Mouse (Mus musculus): ENCODE data around the gene Nfe2l3. TPM values are rescaled to one million over a fixed set of nuclear protein-coding genes. Genes with fewer than 3 reads are reported as not detected.
"Not testable (repeated sequence)": the region's sequence is repeated elsewhere in the genome, so short reads cannot be mapped to it uniquely, and the experiment has no call there.

The Nfe2l3 gene
- 0.55 and 1.5 TPM in 2 replicates for polyA plus RNA-seq (2012; ENCODE audit: insufficient read depth, insufficient read length, missing spikeins)

DNA sequence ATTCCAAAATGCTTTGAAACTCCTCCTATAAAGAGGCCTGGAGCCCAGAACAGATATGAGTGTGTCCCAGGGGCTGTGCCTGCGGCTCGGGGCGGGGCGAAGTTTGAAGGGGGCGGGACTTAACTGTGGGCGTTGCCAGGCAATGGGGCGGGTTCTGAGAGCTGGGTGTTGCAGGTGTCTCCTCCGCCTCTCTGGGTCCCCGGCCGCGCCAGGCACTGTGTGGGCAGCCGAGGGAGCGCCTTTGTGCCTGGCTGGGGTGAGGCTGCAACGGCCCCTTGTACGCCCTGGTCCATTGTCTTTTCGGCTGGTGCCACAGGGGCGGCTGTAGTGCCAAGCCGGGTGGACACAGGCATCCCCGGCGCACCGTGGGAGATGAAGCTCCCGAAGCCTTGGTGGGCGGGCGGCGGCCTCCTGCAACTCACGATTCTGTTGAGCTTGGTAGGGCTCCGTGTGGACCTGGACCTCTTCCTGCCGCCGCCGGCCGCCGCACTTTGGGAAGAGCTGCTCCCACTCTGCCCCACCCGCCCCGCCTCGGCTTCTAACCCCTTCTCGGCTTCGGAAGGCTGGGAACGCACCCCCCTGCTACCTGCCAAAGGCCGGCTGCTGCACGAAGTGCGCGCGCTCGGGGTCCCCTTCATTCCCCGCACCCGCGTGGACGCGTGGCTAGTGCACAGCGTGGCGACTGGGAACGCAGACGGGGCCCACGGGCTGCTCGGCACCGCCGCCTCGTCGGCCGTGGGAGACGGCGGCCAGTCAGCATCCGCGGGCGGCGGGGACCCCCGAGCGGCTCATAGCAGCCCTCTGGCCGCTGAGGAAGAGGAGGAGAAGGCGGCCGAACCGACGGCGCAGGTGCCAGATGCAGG is at the start of gene Nfe2l3:
Gene Nfe2l3 (plus strand): TSS at position 136 of the 863 bp plus-strand sequence.
- Histone ChIP-seq H3K4me1 (ENCODE audit: control insufficient read depth, insufficient read depth, insufficient read length, low read length) (no peaks in the 10 kb centered on the region), H3K4me3 (ENCODE audit: insufficient read depth, low read depth, low read length) (peak within 1 kb of the TSS; percentile 57), H3K27ac (replicated peaks; ENCODE audit: low read depth, low read length) (no peak within 1 kb of the TSS)

GRCm38 (mm10) chr6:51383769-51384755 is 48.4 kb upstream of the Nfe2l3 start:
- H3K4me3 ChIP-seq (ENCODE audit: insufficient read depth, low read depth, low read length) = peak overlapping the region; percentile 28; the same call in 1 of the 2 replicates

DNA sequence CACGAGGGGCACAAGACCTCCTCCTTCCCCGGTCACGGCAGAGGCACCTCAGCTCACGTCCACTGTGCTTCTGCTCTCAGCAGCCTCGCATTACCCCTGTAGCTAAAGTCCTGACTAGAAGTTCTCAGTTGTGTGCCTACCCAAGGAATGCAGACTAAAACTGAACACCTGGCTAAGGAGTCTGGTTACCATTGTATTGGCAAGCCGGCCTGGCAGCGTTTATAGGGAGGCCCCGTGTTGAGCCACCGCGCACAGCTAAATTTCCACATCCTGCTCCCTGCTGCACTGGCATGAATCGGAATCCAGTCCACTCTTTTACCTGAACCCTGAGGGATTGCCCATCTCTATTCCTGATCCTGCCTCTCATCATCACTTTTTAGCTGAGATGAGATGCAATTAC is 42.0 kb upstream of the Nfe2l3 start:
- Histone ChIP-seq H3K27ac (replicated peaks; ENCODE audit: low read depth, low read length) (no peak overlapping the region), H3K4me1 (ENCODE audit: control insufficient read depth, insufficient read depth, insufficient read length, low read length) (no peaks in the 10 kb centered on the region), H3K4me3 (ENCODE audit: insufficient read depth, low read depth, low read length) (no peak overlapping the region)

More at GRCm38 (mm10) chr6:51383769-51384755, 48.4 kb upstream of the Nfe2l3 start:
- no peak overlapping the region for H3K27ac ChIP-seq (replicated peaks; ENCODE audit: low read depth, low read length)
- H3K4me1 ChIP-seq (ENCODE audit: control insufficient read depth, insufficient read depth, insufficient read length, low read length) = no peaks in the 10 kb centered on the region

DNA sequence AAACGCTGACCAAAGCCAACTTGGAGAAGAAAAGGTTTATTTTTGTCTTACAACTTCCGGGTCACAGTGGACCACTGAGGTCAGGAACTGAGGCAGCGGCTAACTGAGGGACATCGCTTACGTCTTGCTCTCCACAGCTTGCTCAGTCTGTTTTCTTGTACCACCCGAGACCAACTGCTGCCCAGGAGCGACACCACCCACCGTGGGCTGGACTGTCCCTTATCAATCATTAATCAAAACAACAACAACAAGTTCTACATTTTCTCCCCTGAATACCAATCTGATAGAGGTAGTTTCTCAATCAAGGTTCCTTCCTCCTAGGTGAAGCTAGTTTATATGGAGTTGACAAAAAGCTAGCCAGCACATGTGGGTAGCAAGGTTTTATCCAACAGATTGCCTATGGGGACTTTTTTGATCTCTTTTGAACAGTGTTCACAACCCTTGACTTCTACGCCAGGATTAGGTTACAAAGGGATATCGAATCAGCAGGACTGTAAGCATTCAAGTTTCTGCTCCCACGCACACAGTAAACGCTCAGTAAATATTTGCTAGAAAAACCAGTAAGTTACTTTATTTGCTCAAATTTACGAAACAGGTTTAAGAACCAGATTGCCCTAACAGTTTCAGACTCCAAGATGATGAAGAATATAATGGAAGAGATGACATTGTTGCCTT is 40.5 kb upstream of the Nfe2l3 start:
- H3K27ac ChIP-seq (replicated peaks; ENCODE audit: low read depth, low read length) = no peak overlapping the region
- no peak overlapping the region for H3K4me3 ChIP-seq (ENCODE audit: insufficient read depth, low read depth, low read length)
- no peaks in the 10 kb centered on the region for H3K4me1 ChIP-seq (ENCODE audit: control insufficient read depth, insufficient read depth, insufficient read length, low read length)

DNA sequence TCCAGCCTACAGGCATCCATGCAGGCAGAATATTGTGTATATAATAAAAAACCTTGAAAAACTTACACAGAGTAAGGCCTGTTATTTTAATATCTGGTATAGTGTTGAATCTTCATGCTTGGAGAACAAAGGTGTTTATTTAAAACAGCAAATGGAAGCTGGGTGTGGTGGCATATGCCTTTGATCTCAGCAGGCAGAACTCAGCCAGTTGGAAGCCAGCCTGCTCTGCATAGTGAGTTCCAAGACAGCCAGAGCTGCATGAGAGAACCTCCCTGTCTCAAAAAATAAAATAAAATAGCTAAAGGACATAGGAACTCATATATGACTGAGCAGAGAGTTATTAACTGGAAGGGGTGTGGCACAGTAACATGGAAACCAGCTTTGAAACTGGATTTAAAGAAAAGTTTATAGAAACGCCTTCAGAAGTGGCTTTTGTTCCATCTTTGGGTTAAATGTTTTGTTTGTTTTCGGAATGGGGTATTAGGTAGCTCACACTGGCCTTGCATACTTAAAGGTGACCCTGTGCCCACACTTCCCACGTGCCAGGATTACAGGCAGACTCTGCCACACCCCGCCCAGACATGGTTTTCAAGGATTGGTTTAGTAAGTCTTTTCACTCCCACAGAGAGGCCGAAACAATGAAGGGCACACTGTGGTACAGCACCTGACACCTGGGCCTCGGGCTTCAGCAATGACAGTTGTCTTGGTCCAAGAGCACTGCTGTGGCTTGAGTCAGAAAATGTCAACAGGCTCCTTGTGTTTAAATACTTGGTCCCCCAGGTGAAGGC is 38.9 kb upstream of the Nfe2l3 start:
- Histone ChIP-seq H3K27ac (replicated peaks; ENCODE audit: low read depth, low read length) (no peak overlapping the region), H3K4me1 (ENCODE audit: control insufficient read depth, insufficient read depth, insufficient read length, low read length) (no peaks in the 10 kb centered on the region), H3K4me3 (ENCODE audit: insufficient read depth, low read depth, low read length) (no peak overlapping the region)

GRCm38 (mm10) chr6:51394367-51394766 is 38.1 kb upstream of the Nfe2l3 start:
- H3K4me3 ChIP-seq (ENCODE audit: insufficient read depth, low read depth, low read length); H3K27ac ChIP-seq (replicated peaks; ENCODE audit: low read depth, low read length): not testable (repeated sequence)

GRCm38 (mm10) chr6:51394963-51395362 is 37.5 kb upstream of the Nfe2l3 start:
- H3K27ac ChIP-seq (replicated peaks; ENCODE audit: low read depth, low read length); H3K4me1 ChIP-seq (ENCODE audit: control insufficient read depth, insufficient read depth, insufficient read length, low read length); H3K4me3 ChIP-seq (ENCODE audit: insufficient read depth, low read depth, low read length): not testable (repeated sequence)

More at GRCm38 (mm10) chr6:51394367-51394766, 38.1 kb upstream of the Nfe2l3 start:
- not testable (repeated sequence) for H3K4me1 ChIP-seq (ENCODE audit: control insufficient read depth, insufficient read depth, insufficient read length, low read length)

- Histone ChIP-seq H3K4me3 (ENCODE audit: insufficient read depth, low read depth, low read length) (no peak overlapping the region), H3K4me1 (ENCODE audit: control insufficient read depth, insufficient read depth, insufficient read length, low read length) (no peaks in the 10 kb centered on the region)
These were observed 37.0 kb upstream of the Nfe2l3 start for GRCm38 (mm10) chr6:51395486-51395885.

DNA sequence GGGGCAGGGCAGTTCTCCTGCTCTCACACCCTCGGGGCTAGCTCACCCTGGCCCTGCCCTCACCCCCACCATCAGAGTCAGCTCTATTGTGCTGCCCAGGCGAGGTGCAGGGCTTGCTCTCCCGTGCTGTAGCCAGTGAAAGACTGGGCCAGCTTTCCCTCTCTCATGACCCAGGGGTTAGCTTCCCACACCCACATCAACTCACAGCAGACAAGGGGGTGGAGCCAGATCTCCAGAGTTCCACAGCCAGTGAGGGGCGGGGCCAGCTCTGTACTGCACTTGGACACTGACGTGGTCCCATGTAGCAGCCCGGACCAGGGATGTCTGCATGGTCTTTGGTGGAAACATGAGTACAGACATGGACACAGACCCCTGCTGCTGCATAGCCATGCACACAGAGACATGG is 33.4 kb upstream of the Nfe2l3 start:
- Histone ChIP-seq H3K4me1 (ENCODE audit: control insufficient read depth, insufficient read depth, insufficient read length, low read length) (no peaks in the 10 kb centered on the region), H3K27ac (replicated peaks; ENCODE audit: low read depth, low read length) (no peak overlapping the region), H3K4me3 (ENCODE audit: insufficient read depth, low read depth, low read length) (no peak overlapping the region)

More at GRCm38 (mm10) chr6:51395486-51395885, 37.0 kb upstream of the Nfe2l3 start:
- H3K27ac ChIP-seq (replicated peaks; ENCODE audit: low read depth, low read length) = no peak overlapping the region

DNA sequence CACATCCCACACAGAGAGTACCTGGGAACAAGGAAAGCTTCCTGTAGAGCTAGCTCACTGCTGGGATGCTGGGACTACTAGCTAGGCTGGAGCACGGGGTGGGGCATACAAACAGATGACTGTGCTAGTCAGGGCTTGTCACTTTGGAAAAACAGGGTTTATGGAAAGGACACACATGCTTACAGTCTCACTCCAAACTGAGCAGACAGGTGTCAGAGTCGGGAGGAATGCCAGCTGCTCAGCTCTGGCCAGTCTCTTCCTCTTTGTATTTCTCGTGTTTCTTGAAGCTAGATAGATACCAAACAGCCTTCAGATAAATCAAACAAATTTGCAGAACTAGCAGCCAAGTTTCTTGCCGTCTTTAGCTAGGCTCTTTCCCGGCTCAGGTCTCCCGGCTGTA is 31.2 kb upstream of the Nfe2l3 start:
- no peaks in the 10 kb centered on the region for H3K4me1 ChIP-seq (ENCODE audit: control insufficient read depth, insufficient read depth, insufficient read length, low read length)
- no peak overlapping the region for H3K4me3 ChIP-seq (ENCODE audit: insufficient read depth, low read depth, low read length)
- no peak overlapping the region for H3K27ac ChIP-seq (replicated peaks; ENCODE audit: low read depth, low read length)

DNA sequence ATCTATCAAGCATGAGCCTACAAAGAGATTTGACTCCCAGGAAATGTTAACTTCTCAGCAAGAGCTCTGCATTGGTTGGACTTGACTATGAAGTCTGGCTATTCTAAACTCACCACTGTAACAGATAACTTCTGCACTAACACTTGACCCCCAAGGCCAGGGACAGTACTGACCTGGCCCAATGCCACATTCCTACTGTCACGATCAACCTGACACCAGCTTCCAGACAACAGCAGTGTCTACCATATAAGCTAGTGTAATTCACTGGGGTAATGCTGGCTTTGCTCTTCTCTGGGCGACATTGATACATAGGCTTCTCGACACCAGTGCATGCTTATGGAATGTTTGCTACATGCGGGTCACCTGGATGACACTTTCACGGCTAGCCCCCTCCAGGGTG is 28.9 kb upstream of the Nfe2l3 start:
- Histone ChIP-seq H3K4me1 (ENCODE audit: control insufficient read depth, insufficient read depth, insufficient read length, low read length) (no peaks in the 10 kb centered on the region), H3K4me3 (ENCODE audit: insufficient read depth, low read depth, low read length) (no peak overlapping the region), H3K27ac (replicated peaks; ENCODE audit: low read depth, low read length) (no peak overlapping the region)

DNA sequence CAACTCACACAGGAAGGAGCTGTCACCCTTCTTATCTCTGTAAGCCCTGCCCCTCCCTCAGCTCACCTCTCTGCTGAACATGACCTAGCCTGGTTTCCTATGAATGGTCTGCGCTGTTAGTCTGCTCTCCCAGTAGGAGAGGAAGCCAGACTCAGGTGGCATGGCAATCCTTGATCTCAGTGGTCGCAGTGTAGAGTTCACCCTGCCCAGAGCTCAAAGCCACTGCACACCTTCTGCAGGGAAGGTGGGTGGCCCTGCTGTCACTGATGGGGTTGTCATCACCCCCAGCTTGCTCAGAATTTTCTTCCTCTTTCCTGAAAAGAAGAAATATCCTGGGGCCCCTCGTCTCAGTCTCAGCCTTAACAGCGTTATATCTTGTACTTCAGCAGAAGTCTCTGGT is 28.0 kb upstream of the Nfe2l3 start:
- no peaks in the 10 kb centered on the region for H3K4me1 ChIP-seq (ENCODE audit: control insufficient read depth, insufficient read depth, insufficient read length, low read length)
- no peak overlapping the region for H3K27ac ChIP-seq (replicated peaks; ENCODE audit: low read depth, low read length)
- no peak overlapping the region for H3K4me3 ChIP-seq (ENCODE audit: insufficient read depth, low read depth, low read length)

- no peaks in the 10 kb centered on the region for H3K4me1 ChIP-seq (ENCODE audit: control insufficient read depth, insufficient read depth, insufficient read length, low read length)
- no peak overlapping the region for H3K27ac ChIP-seq (replicated peaks; ENCODE audit: low read depth, low read length)
- H3K4me3 ChIP-seq (ENCODE audit: insufficient read depth, low read depth, low read length) = no peak overlapping the region
These were observed 16.0 kb upstream of the Nfe2l3 start for GRCm38 (mm10) chr6:51416433-51416832.

- H3K4me1 ChIP-seq (ENCODE audit: control insufficient read depth, insufficient read depth, insufficient read length, low read length) = no peaks in the 10 kb centered on the region
- H3K4me3 ChIP-seq (ENCODE audit: insufficient read depth, low read depth, low read length) = no peak overlapping the region
- no peak overlapping the region for H3K27ac ChIP-seq (replicated peaks; ENCODE audit: low read depth, low read length)
These were observed 15.0 kb upstream of the Nfe2l3 start for GRCm38 (mm10) chr6:51417306-51417936.
